Mouse (Mus musculus): ENCODE results near the gene Syne2. TPM values are rescaled to one million over a fixed set of nuclear protein-coding genes. Genes with fewer than 3 reads are reported as not detected.

Gene Syne2
- polyA plus RNA-seq, 1 experiment from 2014 or later, result 80.1 TPM

DNA sequence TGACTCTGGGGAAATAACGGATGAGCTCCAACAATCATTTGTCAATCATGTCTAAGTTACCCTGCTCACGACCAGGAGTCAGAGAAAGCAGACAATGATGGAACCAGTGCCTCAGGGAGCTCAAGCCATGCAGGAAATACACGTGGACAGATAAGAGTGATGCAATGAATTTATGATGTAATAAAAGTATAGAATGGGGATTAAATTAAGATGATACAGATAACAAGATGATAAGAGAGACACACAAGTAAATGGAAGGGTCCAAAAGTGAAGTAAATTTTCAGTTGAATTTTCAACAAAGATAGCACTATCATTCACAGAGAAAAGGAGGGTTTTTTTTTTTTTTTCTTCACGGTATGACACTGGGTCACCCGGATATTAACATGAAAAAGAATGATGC lies 231.4 kb downstream of the Syne2 start:
- WGBS, result 79% methylated on average over 5 of the region's 5 CpGs
- no peak overlapping the region for H3K4me2 ChIP-seq
- H3K27ac ChIP-seq (ENCODE audit: low read depth, low read length), result no peak overlapping the region
- H3K4me3 ChIP-seq (ENCODE audit: low read depth, low read length), result no peak overlapping the region
- H3K9me3 ChIP-seq (ENCODE audit: control insufficient read depth, low read length), result no peaks in the 10 kb centered on the region
- DNase-seq (ENCODE audit: low spot score, missing footprints) (no peak), ATAC-seq (ENCODE audit: low FRiP score) (no peak)
- H3K4me1 ChIP-seq (ENCODE audit: control insufficient read depth, insufficient read depth, low read length), result no peaks in the 10 kb centered on the region
- H3K36me3 ChIP-seq (ENCODE audit: control insufficient read depth, insufficient read depth, low read length), result peaks cover 13% of the 10 kb centered on the region
- no peak overlapping the region for H3K9ac ChIP-seq (ENCODE audit: low read length)
- H3K27me3 ChIP-seq (ENCODE audit: control insufficient read depth, insufficient read depth, low read length), result no peaks in the 10 kb centered on the region

DNA sequence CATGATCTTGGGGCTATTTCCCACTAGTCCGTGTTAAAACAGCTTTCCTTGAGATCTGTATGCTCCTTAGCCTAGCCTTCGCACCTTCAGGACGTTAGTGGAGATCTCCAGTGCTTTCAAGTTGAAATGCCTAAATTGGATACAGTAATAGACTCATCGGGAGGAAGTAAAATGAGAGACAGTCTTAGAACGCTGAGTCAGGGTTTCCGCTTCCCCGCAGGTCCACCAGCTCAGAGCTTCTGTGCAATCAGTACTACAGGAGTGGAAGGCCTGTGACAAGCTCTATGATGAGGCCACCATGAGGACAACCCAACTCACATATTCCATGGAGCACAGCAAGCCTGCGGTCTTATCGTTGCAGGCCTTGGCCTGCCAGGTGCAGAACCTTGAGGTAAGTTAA lies 233.9 kb downstream of the Syne2 start:
- WGBS, result 92% methylated on average over 9 of the region's 9 CpGs
- ATAC-seq (ENCODE audit: low FRiP score) (no peak), DNase-seq (ENCODE audit: low spot score, missing footprints) (no peak)
- H3K4me2 ChIP-seq, result no peak overlapping the region
- H3K9me3 ChIP-seq (ENCODE audit: control insufficient read depth, low read length), result no peaks in the 10 kb centered on the region
- no peaks in the 10 kb centered on the region for H3K27me3 ChIP-seq (ENCODE audit: control insufficient read depth, insufficient read depth, low read length)
- no peaks in the 10 kb centered on the region for H3K4me1 ChIP-seq (ENCODE audit: control insufficient read depth, insufficient read depth, low read length)
- H3K4me3 ChIP-seq (ENCODE audit: low read depth, low read length), result no peak overlapping the region
- H3K27ac ChIP-seq (ENCODE audit: low read depth, low read length), result no peak overlapping the region
- no peak overlapping the region for H3K9ac ChIP-seq (ENCODE audit: low read length)
- H3K36me3 ChIP-seq (ENCODE audit: control insufficient read depth, insufficient read depth, low read length), result peaks cover 15% of the 10 kb centered on the region

DNA sequence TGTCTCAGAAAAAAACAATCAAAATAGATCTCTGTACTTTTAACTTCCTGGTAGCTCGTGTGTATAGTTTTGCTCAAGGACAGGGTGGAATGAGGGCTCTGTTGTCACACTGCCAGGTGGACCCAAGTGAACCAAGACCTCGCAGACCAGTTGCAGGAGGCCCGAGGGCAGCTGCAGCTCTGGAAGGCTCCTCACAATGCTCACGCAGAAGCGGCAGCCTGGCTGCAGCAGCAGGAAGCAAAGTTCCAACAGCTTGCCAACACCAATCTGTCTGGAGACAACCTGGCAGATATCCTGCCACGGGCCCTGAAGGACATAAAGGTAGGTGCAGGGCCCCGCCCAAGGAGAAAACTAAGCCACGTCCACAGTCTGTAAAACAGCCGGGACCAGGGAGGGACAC lies 236.7 kb downstream of the Syne2 start:
- H3K27ac ChIP-seq (ENCODE audit: low read depth, low read length), result no peak overlapping the region
- H3K36me3 ChIP-seq (ENCODE audit: control insufficient read depth, insufficient read depth, low read length), result peaks cover 19% of the 10 kb centered on the region
- H3K9ac ChIP-seq (ENCODE audit: low read length), result no peak overlapping the region
- no peaks in the 10 kb centered on the region for H3K9me3 ChIP-seq (ENCODE audit: control insufficient read depth, low read length)
- no peaks in the 10 kb centered on the region for H3K27me3 ChIP-seq (ENCODE audit: control insufficient read depth, insufficient read depth, low read length)
- no peaks in the 10 kb centered on the region for H3K4me1 ChIP-seq (ENCODE audit: control insufficient read depth, insufficient read depth, low read length)
- no peak overlapping the region for H3K4me3 ChIP-seq (ENCODE audit: low read depth, low read length)
- H3K4me2 ChIP-seq, result no peak overlapping the region
- 95% methylated on average over 9 of the region's 9 CpGs for WGBS
- no peak for ATAC-seq (ENCODE audit: low FRiP score)
- no peak for DNase-seq (ENCODE audit: low spot score, missing footprints)

DNA sequence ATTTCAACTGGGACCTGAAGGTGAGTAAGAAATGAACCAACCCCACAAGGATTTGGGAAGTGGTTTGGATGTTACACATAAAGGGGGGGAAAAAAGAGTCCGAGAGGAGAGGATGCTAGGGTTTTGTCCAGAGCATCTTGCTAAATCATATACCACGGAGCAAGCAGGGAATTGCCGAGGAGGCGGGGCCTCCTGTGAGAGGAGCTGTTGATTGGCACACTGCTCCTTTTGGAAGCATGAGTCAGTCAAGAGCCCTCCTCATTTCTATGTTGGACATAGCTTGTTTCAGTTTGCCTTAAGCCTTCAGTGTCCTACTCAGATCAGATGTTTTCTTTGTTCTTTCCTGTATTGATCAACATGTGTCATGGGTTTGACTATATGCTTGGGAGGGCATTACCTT lies 245.1 kb downstream of the Syne2 start:
- Histone ChIP-seq H3K9me3 (ENCODE audit: control insufficient read depth, low read length) (no peaks in the 10 kb centered on the region), H3K9ac (ENCODE audit: low read length) (no peak overlapping the region), H3K36me3 (ENCODE audit: control insufficient read depth, insufficient read depth, low read length) (peaks cover 18% of the 10 kb centered on the region), H3K4me3 (ENCODE audit: low read depth, low read length) (no peak overlapping the region), H3K27me3 (ENCODE audit: control insufficient read depth, insufficient read depth, low read length) (no peaks in the 10 kb centered on the region), H3K4me2 (no peak overlapping the region), H3K27ac (ENCODE audit: low read depth, low read length) (no peak overlapping the region), H3K4me1 (ENCODE audit: control insufficient read depth, insufficient read depth, low read length) (no peaks in the 10 kb centered on the region)
- WGBS, result 92% methylated on average over 4 of the region's 4 CpGs
- ATAC-seq (ENCODE audit: low FRiP score) (no peak), DNase-seq (ENCODE audit: low spot score, missing footprints) (no peak)

DNA sequence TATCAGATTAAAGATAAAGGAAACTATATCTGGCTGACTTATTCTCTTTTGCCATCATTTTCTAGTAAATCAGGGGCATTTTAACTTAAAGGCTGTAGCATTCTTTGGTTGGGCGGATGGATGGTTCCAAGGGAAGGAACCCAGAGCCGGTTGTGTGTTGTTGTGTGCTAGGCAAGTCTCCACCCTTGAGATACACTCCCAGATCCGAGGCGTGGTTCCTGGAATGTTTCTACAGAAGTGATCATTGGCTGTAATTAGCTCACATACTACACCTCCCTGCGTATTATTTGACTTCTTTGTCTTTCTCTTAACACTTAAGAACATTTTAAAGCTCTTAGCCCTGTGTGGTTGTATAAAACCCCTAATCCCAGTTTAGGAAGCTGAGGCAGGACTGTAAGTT lies 252.5 kb downstream of the Syne2 start:
- Histone ChIP-seq H3K4me1 (ENCODE audit: control insufficient read depth, insufficient read depth, low read length) (peaks cover 17% of the 10 kb centered on the region), H3K36me3 (ENCODE audit: control insufficient read depth, insufficient read depth, low read length) (peaks cover 5% of the 10 kb centered on the region), H3K4me3 (ENCODE audit: low read depth, low read length) (no peak overlapping the region), H3K9me3 (ENCODE audit: control insufficient read depth, low read length) (no peaks in the 10 kb centered on the region), H3K27me3 (ENCODE audit: control insufficient read depth, insufficient read depth, low read length) (no peaks in the 10 kb centered on the region), H3K4me2 (no peak overlapping the region), H3K27ac (ENCODE audit: low read depth, low read length) (no peak overlapping the region), H3K9ac (ENCODE audit: low read length) (no peak overlapping the region)
- no peak for DNase-seq (ENCODE audit: low spot score, missing footprints)
- 90% methylated on average over 5 of the region's 5 CpGs for WGBS
- ATAC-seq (ENCODE audit: low FRiP score), result no peak

DNA sequence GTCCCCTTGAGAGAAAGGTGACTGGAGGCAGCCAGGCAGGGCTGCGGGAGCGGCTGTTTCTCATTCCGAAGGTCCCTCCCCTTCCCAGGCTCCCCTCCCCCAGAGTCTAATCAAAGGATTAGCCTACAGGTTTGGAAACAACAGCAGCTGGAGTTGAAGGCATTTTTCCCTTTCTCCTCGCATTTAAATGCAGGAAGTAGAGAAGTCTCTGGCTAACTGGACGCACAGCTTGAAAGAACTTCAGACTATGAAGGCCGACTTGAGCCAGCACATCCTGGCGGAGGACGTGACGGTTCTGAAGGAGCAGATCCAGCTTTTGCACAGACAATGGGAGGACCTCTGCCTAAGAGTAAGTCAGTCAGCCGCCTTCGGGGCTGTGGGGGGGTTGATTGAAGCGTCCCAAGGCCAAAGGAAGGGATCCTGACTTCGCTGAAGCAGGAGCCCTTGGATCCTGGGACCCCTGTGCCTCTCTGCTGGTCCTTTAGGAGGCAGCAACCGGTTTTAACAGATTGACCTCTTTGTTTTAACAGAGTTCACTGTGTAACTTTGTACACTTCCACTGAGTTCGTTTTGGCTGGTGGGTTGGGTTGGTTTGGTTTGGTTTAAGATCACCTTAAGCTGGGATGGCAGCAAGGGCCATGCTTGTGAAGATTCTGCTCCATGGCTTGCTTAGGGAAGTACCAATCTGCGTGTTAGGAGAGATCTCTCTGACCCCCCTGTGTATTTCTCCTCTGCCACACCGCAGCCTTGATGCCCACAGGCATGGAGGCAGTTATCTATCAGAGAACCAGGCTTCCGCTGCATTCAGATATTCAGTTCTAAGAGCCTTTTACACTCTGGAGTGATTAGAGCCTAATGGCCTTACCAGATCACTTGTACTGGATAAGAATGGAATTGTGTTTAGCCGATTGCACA lies 254.3 kb downstream of the Syne2 start:
- H3K9ac ChIP-seq (ENCODE audit: low read length), result peak overlapping the region; percentile 32
- DNase-seq (ENCODE audit: low spot score, missing footprints), result peak; percentile 97
- H3K4me1 ChIP-seq (ENCODE audit: control insufficient read depth, insufficient read depth, low read length), result peaks cover 17% of the 10 kb centered on the region
- H3K27ac ChIP-seq (ENCODE audit: low read depth, low read length), result peak overlapping the region; percentile 8
- no peaks in the 10 kb centered on the region for H3K9me3 ChIP-seq (ENCODE audit: control insufficient read depth, low read length)
- peaks cover 6% of the 10 kb centered on the region; the same call in 1 of the 2 replicates for H3K36me3 ChIP-seq (ENCODE audit: control insufficient read depth, insufficient read depth, low read length)
- ATAC-seq (ENCODE audit: low FRiP score), result peak; percentile 69
- peak overlapping the region; percentile 15 for H3K4me3 ChIP-seq (ENCODE audit: low read depth, low read length)
- WGBS, result 3% methylated on average over 19 of the region's 19 CpGs
- H3K4me2 ChIP-seq, result peak overlapping the region; percentile 30
- no peaks in the 10 kb centered on the region for H3K27me3 ChIP-seq (ENCODE audit: control insufficient read depth, insufficient read depth, low read length)

DNA sequence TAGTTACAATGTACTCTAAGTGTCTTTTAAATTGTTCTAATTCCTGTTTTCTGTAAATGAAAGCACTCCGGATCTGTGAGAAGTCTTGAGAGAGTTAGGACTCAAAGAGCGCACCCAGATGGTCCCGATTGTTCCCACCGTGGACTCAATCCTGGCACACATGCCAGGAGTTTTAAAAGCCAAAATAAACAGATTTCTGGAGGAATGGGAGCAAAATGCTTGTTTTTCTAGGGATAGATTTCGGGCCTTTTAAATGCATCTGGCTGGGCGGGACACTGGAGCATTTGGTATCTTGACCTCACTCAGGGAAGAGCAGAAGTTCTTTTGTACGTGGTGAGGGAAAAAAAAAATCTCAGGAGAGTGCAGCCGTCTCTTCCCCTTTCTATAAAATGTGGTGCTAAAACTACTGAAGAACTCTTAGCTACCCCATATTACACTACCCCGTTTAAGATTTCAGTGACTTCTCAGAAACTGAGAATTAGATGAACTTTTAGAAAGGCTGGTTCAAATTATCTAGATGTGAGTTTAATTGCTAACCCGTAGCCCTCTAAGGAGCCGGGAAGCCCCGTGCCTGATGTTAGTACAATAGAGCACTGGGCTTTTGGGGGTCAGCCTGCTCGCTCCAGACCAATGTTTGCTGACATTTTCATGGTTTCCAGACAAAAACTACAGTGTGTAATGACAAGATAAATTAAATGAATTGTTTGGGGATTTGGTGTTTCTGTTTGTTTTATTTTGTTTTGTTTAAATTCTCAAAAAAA lies 255.3 kb downstream of the Syne2 start:
- peak overlapping the region; percentile 30 for H3K4me2 ChIP-seq
- H3K9me3 ChIP-seq (ENCODE audit: control insufficient read depth, low read length), result no peaks in the 10 kb centered on the region
- no peaks in the 10 kb centered on the region for H3K27me3 ChIP-seq (ENCODE audit: control insufficient read depth, insufficient read depth, low read length)
- ATAC-seq (ENCODE audit: low FRiP score) (0 out of 2 replicates have a peak, but pooled peaks have one; percentile 50), DNase-seq (ENCODE audit: low spot score, missing footprints) (peak; percentile 94)
- H3K9ac ChIP-seq (ENCODE audit: low read length), result peak overlapping the region; percentile 14
- peak overlapping the region; percentile 4; the same call in 1 of the 2 replicates for H3K27ac ChIP-seq (ENCODE audit: low read depth, low read length)
- peaks cover 17% of the 10 kb centered on the region for H3K4me1 ChIP-seq (ENCODE audit: control insufficient read depth, insufficient read depth, low read length)
- peak overlapping the region; percentile 9; the same call in 1 of the 2 replicates for H3K4me3 ChIP-seq (ENCODE audit: low read depth, low read length)
- WGBS, result under 1% methylated on average over 13 of the region's 13 CpGs
- H3K36me3 ChIP-seq (ENCODE audit: control insufficient read depth, insufficient read depth, low read length), result peaks cover 8% of the 10 kb centered on the region; the same call in 1 of the 2 replicates

DNA sequence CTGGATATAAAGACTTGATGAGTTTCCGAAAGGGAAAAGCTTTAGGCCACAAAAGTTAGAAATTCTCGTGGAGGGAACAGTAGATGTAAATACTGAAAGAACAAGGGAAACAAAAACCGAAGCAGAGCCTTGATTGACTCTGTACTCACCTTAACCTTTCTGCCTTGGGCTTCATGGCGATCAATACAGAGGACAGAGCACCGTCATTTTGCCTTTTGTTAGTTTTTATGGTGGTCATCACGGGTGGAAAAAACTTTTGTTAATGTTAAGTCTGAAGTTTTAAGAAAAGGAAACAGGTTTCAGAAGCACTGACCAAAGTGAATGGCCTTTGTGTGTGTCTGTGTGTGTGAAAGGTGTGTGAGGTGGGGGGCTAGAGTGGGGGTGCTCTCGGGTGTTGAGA lies 256.0 kb downstream of the Syne2 start:
- Histone ChIP-seq H3K27me3 (ENCODE audit: control insufficient read depth, insufficient read depth, low read length) (no peaks in the 10 kb centered on the region), H3K4me2 (peak overlapping the region; percentile 27; the same call in 1 of the 2 replicates), H3K9me3 (ENCODE audit: control insufficient read depth, low read length) (no peaks in the 10 kb centered on the region), H3K4me3 (ENCODE audit: low read depth, low read length) (0 out of 2 replicates have a peak overlapping the region, but pooled peaks have one; percentile 3), H3K36me3 (ENCODE audit: control insufficient read depth, insufficient read depth, low read length) (peaks cover 11% of the 10 kb centered on the region; the same call in 1 of the 2 replicates), H3K9ac (ENCODE audit: low read length) (no peak overlapping the region), H3K27ac (ENCODE audit: low read depth, low read length) (no peak overlapping the region), H3K4me1 (ENCODE audit: control insufficient read depth, insufficient read depth, low read length) (peaks cover 17% of the 10 kb centered on the region)
- WGBS, result 16% methylated on average over 7 of the region's 7 CpGs
- ATAC-seq (ENCODE audit: low FRiP score), result no peak
- peak; percentile 91 for DNase-seq (ENCODE audit: low spot score, missing footprints)
